17 mouse cellular contexts compared by ENCODE assay signal in genomic region chrX:107148681-107149080, GRCm38 (mm10). TPM values are rescaled to one million over a fixed set of nuclear protein-coding genes. Genes with fewer than 3 reads are reported as not detected.
A peak's percentile ranks its signal among the peaks of the same experiment; 100 is the strongest.
DNase-seq lines count a peak whose midpoint lies in the region; ATAC-seq and TF ChIP-seq lines count a peak whose summit lies in the region.
"Had no signal": no experiment of that assay in that cellular context is flagged by ENCODE, and none has a peak within 500 bp of the region (broad histone marks: within the 10 kb centered on the region; RNA-seq: fewer than 3 reads in every experiment).

TSS of gene P2ry10b (plus strand) at chrX:107148927.

- no peak for TF ChIP-seq POLR2A in heart, adult 2 months (IDR thresholded peaks at IDR 0.05; ENCODE audit: insufficient read depth, low read depth, low read length)

- TF ChIP-seq CTCF in heart, adult 2 months (IDR thresholded peaks at IDR 0.05) = no peak
- no peak for TF ChIP-seq CTCF in lung, embryonic 14.5 days (IDR thresholded peaks at IDR 0.05; ENCODE audit: low read depth)

- H3K27me3 ChIP-seq in heart, adult 2 months (ENCODE audit: control insufficient read depth, insufficient read depth, low read length) = no peaks in the 10 kb centered on the region
- H3K27me3 ChIP-seq in lung, embryonic 14.5 days (ENCODE audit: insufficient read depth, low read length) = no peaks in the 10 kb centered on the region
- H3K27me3 ChIP-seq in limb, embryonic 15.5 days = no peaks in the 10 kb centered on the region
- H3K27me3 ChIP-seq in splenic B cell, adult 2 months (ENCODE audit: control insufficient read depth, insufficient read depth, low read length, poor library complexity, severe bottlenecking) = no peaks in the 10 kb centered on the region
- H3K27me3 ChIP-seq: forebrain, embryonic 15.5 days; midbrain, embryonic 13.5 days; neural tube, embryonic 15.5 days had no signal

- no peaks in the 10 kb centered on the region for H3K9me3 ChIP-seq in lung, embryonic 14.5 days (ENCODE audit: low read depth, low read length)
- H3K9me3 ChIP-seq in limb, embryonic 15.5 days = no peaks in the 10 kb centered on the region
- H3K9me3 ChIP-seq: forebrain, embryonic 15.5 days; heart, embryonic 10.5 days; midbrain, embryonic 13.5 days; neural tube, embryonic 15.5 days had no signal

- WGBS in heart, adult 2 months = 46% methylated on average over 3 of the region's 3 CpGs
- WGBS in lung, embryonic 14.5 days = 82% methylated on average over 3 of the region's 3 CpGs
- WGBS in limb, embryonic 15.5 days = 76% methylated on average over 3 of the region's 3 CpGs

- peak within 1 kb of the TSS; percentile 40 for H3K27ac ChIP-seq in heart, adult 2 months
- H3K27ac ChIP-seq in lung, embryonic 14.5 days (ENCODE audit: low read depth) = peak within 1 kb of the TSS; percentile 24; the same call in 1 of the 2 replicates
- peak within 1 kb of the TSS; percentile 63 for H3K27ac ChIP-seq in limb, embryonic 15.5 days
- H3K27ac ChIP-seq: forebrain, embryonic 15.5 days; heart, embryonic 10.5 days; midbrain, embryonic 13.5 days; neural tube, embryonic 15.5 days had no signal

- H3K4me2 ChIP-seq in lung, embryonic 14.5 days = no peak within 1 kb of the TSS
- no peak within 1 kb of the TSS for H3K4me2 ChIP-seq in limb, embryonic 15.5 days
- H3K4me2 ChIP-seq: forebrain, embryonic 15.5 days; midbrain, embryonic 13.5 days; neural tube, embryonic 15.5 days had no signal

- no peaks in the 10 kb centered on the region; the same call in 1 of the 2 replicates for H3K4me1 ChIP-seq in heart, adult 2 months (ENCODE audit: control insufficient read depth, insufficient read depth, low read length)
- no peaks in the 10 kb centered on the region for H3K4me1 ChIP-seq in lung, embryonic 14.5 days (ENCODE audit: insufficient read depth)
- H3K4me1 ChIP-seq in limb, embryonic 15.5 days = no peaks in the 10 kb centered on the region
- H3K4me1 ChIP-seq: forebrain, embryonic 15.5 days; heart, embryonic 10.5 days; midbrain, embryonic 13.5 days; neural tube, embryonic 15.5 days had no signal

- H3K9ac ChIP-seq in heart, adult 2 months (ENCODE audit: low read depth, low read length) = no peak within 1 kb of the TSS
- no peak within 1 kb of the TSS for H3K9ac ChIP-seq in lung, embryonic 14.5 days
- no peak within 1 kb of the TSS for H3K9ac ChIP-seq in limb, embryonic 15.5 days
- H3K9ac ChIP-seq: forebrain, embryonic 15.5 days; midbrain, embryonic 13.5 days; neural tube, embryonic 15.5 days had no signal

- no peak for TF ChIP-seq EP300 in heart, adult 2 months (IDR thresholded peaks at IDR 0.05; ENCODE audit: insufficient read depth, low read depth, low read length)

- H3K36me3 ChIP-seq in heart, adult 2 months (ENCODE audit: control insufficient read depth, insufficient read depth, low read length) = no peaks in the 10 kb centered on the region
- no peaks in the 10 kb centered on the region for H3K36me3 ChIP-seq in lung, embryonic 14.5 days (ENCODE audit: insufficient read depth)
- no peaks in the 10 kb centered on the region for H3K36me3 ChIP-seq in limb, embryonic 15.5 days
- H3K36me3 ChIP-seq in splenic B cell, adult 2 months (ENCODE audit: control insufficient read depth, insufficient read depth, low read length, poor library complexity, severe bottlenecking) = no peaks in the 10 kb centered on the region
- H3K36me3 ChIP-seq: forebrain, embryonic 15.5 days; heart, embryonic 10.5 days; midbrain, embryonic 13.5 days; neural tube, embryonic 15.5 days had no signal

- no peak for DNase-seq in heart, adult 2 months
- no peak for DNase-seq in heart, adult 8-10 months (ENCODE audit: low spot score)
- DNase-seq in lung, embryonic 14.5 days = no peak
- DNase-seq in lung, postnatal 4 days = no peak
- DNase-seq in splenic B cell, adult 2 months (ENCODE audit: low read depth, low spot score) = peak; percentile 44
- no peak for DNase-seq in yolk sac, embryonic 10.5 days (ENCODE audit: low spot score)
- no peak for DNase-seq in cerebellum, postnatal 14 days
- DNase-seq: adrenal gland, postnatal 25 days; cerebellum, adult 11 months; embryo, embryonic 11 days; layer of hippocampus, adult 9-11 months; right cerebral cortex, postnatal 14 days had no signal

- no peaks in the 10 kb centered on the region for H3K79me2 ChIP-seq in heart, adult 2 months (replicated peaks; ENCODE audit: control insufficient read depth, insufficient read depth, low read length)

- no peak for ATAC-seq in lung, embryonic 14.5 days (ENCODE audit: insufficient read depth)
- ATAC-seq in limb, embryonic 15.5 days (ENCODE audit: insufficient number of reproducible peaks, low FRiP score, low TSS enrichment, low read depth) = no peak
- ATAC-seq: forebrain, embryonic 15.5 days; midbrain, embryonic 13.5 days had no signal

- intact Hi-C loops in heart, adult 2 months (cut with DNase I) = no loop called here

- peak within 1 kb of the TSS; percentile 45 for H3K4me3 ChIP-seq in heart, adult 2 months
- no peak within 1 kb of the TSS for H3K4me3 ChIP-seq in lung, embryonic 14.5 days (ENCODE audit: low read depth, low read length)
- 0 out of 2 replicates have a peak within 1 kb of the TSS, but pooled peaks have one; percentile 4 for H3K4me3 ChIP-seq in limb, embryonic 15.5 days
- H3K4me3 ChIP-seq: forebrain, embryonic 15.5 days; heart, embryonic 10.5 days; midbrain, embryonic 13.5 days; neural tube, embryonic 15.5 days had no signal

RNA-seq across cellular contexts. Expression of gene P2ry10b, which starts in this region (rescaled TPM):
- total RNA-seq in heart, adult 2 months (2021) = 1 to 10 TPM in 1 of 2 experiments, under 1 TPM in 1; 0.55 to 1.2 TPM
- polyA plus RNA-seq in heart, adult 2 months (2012; rRNA removed) = 1.7 and 3.7 TPM in 2 replicates
- total RNA-seq in heart, adult 8-10 months (2022) = 1 to 10 TPM in 1 of 4 experiments, under 1 TPM in 3; 0.41 to 1.0 (median 0.89) TPM
- 0.21 and 0.24 TPM in 2 replicates for polyA plus RNA-seq in lung, embryonic 14.5 days (2014; fragmentation: Nextera tagmentation; extraction: Ambion mirVana)
- polyA plus RNA-seq in limb, embryonic 15.5 days (2015; fragmentation: Nextera tagmentation; extraction: Ambion mirVana) = 3.6 and 6.0 TPM in 2 replicates
